Mouse (Mus musculus) R1 (cell line): ENCODE measurements around the gene Sart3.

ENCODE experiments used
- DNase-seq: peaks from one replicate; pipeline ENCODE4 v3.0.0-alpha.2; 2018; ENCODE audit warnings: low read depth, low spot score

Sart3 gene

DNA sequence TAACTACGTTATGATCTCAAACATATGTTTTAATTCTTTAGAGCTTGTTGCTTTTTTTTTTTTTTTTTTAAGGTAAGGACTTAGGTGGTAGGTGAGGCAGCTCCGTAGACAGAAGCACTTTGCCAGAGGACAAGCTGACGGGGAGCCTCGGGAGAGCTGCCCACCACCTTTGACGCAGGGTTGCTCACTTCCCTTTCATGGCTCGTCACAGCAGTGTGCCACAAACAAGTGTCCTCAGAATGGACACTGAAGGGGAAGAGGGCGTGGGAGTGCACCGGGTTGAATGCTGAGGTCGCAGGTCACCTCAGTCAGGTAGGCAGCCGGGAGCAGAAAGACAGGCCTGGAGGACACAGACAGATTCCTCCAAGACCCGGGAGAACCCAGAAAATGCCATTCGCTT, 46.9 kb downstream of the Sart3 start:
- DNase-seq: no peak

DNA sequence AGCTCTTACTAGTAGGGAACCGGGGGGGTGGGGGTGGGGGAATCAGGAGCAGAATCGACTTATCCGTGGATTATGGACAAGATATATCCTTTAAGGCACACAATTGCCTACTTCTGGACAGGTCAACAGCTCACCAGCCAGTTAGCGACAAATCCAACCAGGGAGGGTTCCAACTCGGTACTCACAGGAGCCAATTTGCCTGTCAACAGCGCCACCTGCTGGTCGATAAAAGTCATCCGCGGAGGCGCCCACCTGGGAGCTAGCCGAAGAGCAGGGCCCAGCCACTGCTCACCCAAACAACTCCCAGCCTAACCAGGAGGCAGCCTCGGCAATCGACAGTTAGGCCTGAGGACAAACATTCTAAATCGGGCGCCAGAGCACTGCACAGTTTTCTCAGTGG, 47.9 kb downstream of the Sart3 start, which contains the start of gene 1700069L16Rik:
Gene 1700069L16Rik, minus strand, starts transcription at position 327 of the 400 bp plus-strand sequence.
- DNase-seq: peak; percentile 90

DNA sequence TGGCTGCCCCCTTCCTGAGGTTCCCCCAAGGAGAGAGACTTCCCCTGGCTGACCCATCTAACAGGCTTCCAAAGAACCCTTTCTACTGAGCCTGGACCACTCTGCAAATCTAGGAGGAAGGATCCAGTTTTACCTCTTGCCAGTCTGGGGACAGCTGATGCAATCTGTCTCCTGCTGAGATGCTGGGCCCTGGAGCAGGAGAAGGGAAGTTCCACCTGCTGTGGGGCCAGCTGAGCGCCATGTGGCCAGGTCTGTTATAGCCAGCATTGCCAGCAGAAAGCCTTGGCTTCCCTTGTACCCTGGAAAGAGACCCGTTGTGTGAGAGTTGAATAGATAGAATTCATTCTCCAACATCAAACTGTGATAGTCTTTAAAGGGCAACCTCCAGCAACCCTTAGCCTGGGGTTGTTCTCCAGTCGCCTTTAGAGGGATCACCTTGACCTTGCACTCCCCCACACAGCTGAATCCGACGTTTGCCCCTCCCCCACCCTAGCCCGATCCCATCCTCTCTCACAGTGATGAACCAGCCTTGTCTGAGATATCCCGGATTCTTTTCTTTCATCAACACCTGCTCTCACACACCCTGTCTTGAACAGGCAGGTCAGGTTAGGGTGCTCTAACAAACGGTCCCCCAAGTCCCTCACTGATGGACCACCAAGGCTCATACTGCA, 48.6 kb downstream of the Sart3 start:
- no peak for DNase-seq

DNA sequence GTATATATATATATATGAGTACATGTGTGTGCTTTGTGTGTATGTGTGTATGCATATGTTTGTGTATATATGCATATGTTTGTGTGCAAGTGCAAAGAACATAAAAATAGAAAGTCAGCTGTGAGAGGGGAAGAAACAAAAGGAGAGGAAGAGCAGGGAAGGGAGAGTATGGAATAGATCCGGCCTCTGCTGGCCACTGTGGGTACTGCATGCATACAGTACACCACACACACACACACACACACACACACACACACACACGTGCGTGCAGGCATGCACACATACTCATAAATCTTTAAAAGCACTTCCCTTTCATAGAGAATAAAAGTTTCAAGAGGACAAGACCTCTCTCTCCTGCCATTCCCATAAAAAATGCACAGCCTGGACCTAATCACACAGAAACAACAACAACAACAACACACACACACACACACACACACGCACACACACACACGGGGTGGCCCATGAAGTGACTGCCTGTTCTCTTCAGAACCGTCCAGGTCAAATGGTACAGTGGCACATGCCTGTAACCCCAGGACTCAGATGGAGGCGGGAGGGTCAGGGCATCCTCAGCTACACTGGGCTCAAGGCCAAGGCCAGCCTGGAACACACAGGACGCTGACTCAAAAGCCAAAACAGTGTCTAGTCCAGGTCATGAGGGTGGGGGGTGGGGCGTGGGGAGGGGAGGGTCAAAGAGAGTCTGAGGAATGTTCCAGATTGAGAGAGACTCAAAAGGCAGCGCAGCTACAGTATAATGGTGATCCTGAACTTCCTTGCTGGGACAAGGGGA, 49.9 kb downstream of the Sart3 start:
- peak; percentile 61 for DNase-seq

DNA sequence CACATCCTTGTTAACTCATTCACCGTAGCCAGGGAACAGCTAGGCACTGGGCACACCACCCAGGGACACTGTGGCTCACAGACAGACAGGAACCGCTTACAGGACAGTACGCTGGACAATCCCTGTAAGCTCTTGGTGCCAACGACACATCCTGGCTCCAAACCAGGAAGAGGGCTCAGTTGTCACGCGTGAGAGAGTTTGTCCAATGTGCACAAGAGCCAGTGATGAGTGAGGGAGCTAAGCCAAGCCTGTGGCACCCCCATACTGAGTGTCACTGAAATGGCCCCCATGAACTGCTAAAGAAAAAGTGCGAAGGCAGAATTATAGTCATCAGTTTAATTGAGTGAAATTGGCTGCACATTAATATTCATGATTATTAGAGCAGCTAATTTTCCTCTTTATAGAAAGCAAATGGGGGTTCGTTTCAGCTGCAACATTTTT, 53.1 kb downstream of the Sart3 start:
- DNase-seq: no peak

DNA sequence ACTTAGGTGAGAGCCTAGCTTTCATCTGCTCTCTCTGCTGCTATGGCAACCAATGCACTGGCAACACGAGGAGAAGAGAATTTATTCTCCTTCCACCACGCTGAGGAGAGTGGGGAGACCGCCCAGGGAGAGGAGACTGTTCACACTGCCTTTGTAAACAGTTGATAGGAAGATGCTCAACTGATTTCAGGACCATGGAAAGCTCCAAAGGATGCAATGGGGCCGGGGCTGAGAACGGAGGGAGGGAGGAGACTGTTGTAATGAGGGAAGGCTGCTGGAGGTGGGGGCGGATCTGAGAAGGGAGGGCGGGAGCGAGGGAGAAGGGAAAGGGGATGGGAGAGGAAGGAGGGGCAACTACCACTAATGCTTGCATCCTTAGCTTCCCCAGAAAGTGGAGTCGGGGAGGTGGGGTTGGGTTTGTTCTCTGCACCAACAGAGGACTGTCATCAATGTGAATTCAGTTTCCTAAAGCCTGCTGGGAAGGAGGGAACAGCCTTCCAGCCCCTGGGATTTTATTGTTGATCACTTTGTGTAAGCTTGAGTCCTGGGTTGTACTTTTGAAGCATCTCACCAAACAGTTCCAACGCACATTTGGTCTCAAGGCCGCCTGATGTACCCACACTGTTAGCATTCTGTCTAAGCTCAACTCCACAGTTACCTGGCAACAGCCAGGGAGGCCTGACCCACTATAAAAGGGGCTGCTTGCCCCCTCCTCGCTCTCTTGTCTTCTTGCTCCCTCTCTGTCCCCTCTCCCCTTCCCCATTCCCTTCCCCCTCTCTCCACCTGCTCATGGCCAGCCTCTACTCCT, 55.5 kb downstream of the Sart3 start:
- DNase-seq: peak; percentile 95

DNA sequence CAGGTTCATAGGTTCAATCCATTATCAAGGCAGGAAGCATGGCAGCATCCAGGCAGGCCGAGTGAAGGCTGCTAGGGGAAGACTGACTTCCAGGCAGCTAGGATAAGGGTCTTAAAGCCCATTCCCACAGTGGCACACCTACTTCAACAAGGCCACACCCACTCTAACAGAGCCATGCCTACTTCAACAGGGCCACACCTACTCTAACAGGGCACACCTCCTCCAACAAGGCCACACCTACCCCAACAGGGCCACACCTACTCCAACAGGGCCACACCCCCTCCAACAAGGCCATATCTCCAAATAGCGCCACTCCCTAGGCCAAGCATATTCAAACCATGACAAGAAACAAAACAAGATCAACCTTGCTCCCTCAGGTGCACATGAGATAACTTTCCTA, 59.4 kb downstream of the Sart3 start:
- peak; percentile 85 for DNase-seq

DNA sequence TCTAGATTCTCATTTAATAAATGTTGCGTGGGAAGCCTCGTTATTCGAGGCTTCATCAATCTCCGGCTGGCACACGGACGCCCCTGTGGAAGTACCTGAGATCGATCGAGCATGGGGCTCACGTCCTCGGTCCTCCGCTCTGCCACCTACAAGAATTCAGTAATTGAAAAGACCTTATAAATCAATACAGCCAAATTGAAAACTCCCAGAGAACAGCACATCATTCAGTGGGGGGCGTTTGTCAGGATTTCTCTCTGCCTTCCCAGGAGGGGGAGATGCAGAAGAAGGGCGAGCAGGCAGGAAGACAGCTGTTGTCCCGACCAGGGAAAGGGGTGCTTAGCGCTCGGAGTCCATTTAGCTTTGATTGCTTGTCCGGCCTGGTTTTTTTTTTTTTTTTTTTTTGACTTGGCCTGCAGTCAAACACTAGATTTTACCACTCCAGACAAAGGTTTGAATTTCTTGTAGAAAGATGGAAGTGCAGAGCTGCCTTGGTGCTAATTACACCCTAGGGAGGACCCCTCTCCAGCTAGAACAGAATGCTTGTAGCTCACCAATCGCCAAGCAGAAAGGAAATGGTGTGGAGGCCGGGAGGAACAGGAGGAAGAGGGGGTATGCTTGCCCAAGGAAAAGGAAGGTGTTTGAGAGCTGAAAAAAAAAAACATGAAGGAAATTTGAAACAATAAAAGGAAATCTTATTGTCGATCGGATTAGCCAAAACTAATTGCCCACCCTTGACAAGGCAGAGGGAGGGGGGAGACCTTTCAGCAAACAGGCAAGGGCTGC, 68.3 kb downstream of the Sart3 start:
- no peak for DNase-seq

DNA sequence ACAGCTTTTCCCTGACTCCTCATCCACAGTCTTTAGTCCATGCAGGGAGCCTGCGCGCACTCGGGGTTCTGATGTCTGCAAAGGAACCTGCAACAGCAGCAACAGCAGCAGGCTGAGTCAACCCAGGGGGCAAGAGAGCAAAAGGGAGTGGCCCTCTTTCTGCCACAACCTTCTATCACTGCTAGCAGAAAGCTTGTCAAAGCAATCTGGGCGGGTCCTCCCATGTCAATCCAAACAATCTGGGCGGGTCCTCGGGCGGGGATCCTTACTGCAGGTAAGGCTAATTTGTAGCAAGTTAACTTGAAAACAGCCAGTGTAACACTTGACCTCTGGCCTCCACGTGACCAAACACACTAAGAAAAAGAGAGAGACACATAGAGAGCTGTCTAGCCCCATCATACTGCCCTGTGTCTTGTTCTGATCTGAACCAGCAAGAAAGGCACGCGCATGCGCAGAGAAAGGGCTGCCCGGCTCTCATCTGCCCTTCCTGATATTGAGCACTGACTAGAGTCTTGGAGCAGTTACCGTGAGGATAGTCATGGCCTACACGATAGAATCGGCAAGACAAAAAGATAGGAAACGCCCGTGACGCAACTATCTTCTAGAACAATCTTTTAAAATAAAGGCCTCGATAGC, 71.8 kb downstream of the Sart3 start:
- peak; percentile 85 for DNase-seq

DNA sequence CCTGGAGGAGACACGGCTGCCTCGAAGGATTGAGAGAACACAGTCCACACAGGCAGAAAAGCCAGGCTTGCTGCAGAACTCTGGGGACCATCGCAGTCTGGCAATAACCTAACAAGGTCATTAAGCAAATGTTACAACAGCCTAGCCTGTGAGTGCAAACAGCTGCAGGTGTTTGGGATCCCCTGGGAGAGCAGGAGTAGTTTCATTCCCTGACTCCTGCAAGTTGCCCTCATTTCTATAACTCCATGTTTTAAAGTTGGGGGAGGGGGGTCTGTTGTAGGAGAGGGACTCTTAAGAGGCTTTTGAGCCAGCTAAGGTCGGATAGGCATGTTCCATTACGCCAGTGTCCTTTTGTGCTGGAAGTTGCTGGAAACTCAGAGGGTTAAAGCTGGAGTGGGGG, 77.9 kb downstream of the Sart3 start:
- no peak for DNase-seq

DNA sequence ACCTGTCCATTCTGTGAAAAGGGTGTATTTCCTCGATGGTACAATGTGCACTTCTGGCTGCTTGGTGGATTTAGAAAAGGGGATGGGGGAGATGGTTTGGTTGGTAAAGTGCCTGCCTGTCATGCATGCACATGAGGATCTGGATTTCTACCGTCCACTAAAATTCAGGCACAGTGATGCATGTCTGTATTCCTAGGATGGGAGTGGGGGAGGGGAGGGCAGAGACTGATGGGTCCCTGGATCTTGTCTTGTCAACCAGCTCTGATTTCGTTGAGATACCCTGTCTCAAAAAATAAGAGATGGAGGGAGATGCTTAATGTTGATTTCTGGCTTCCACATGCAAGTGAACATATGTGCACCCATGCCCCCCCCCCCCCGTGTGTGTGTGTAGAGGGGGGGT, 78.3 kb downstream of the Sart3 start:
- no peak for DNase-seq

DNA sequence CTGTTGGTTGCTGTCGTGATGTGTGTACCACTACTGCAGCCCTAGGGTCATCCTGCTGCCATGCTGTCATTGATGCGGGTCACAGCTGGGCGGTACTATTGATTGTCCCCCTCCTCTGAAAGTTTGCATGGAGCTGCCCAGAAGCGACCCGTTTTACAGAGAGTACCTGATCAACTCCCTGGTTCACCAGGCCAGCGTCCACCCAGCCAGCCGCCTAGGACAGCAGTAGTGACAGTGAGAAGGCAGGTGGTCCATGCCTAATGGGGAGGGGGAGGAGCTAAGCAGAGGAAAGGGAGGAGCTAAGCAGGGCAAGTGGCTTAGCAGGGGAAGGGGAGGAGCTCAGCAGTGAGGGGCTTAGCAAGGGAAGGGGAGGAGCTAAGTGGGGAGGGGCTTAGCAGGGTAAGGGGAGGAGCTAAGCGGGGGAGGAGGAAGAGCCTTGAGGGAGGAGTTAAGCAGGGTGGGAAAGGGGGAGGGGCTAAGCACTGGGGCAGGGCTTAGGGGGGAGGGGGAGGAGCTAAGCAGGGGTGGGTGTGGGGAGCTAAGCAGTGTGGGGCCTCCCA, 79.0 kb downstream of the Sart3 start:
- DNase-seq: peak; percentile 91
